Mouse (Mus musculus) thymus, postnatal 0 days (tissue): ENCODE results near the gene Olfr1152. TPM values are rescaled to one million over a fixed set of nuclear protein-coding genes. Genes with fewer than 3 reads are reported as not detected.

Experiments used
- DNase-seq: peaks from one replicate; pipeline ENCODE4 v3.0.0-alpha.2; 2015; ENCODE audit warnings: low spot score
- polyA plus RNA-seq: library from polyadenylated mRNA; unstranded; fragments of >200 nt; fragmentation: Nextera tagmentation; extraction: Ambion mirVana; gene quantifications from 2 replicates; pipeline ENCODE4 v1.2.1, GENCODE M21; 2015

Olfr1152 gene
- not detected in 2 replicates for polyA plus RNA-seq

DNA sequence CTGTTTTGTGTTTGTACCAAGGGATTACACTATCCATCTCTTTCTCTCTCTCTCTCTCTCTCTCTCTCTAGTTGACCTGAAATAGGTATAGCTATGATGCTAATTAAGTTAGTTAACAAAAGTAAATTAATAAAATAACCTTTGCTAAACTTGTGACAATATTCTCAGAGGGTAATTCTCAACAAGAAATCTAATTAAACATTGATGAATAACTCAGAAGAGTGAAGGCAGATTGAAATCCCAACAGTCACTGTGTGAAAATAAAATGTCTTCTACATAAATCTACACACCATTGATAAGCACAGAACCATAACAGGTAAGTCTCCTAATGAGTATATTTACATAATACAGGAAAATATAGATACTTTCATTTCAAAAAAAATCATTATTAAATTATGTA, at the start of gene Olfr1152:
TSS of gene Olfr1152 (plus strand) at position 301 of the 400 bp plus-strand sequence.
- no peak for DNase-seq

DNA sequence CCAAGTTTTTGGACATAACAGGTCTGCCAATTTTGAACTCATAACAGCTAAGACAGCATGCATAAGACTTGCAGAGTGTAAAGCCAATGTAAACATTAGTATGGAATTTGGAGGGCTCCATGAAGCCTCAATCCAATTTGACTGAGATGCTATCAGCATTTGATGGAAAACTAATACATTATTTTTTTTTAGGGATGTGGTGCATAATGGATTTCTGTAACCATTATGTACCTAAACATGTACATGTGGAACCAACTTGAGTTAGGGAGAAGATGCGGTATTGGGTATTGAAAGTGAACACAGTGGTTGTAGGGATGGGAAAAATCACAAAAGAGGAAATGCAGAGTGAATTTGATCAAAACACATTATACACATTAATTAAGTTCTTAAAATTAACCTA, 36.1 kb upstream of the Olfr1152 start, which contains the start of gene Olfr1148:
TSS of gene Olfr1148 (plus strand) at position 301 of the 400 bp plus-strand sequence.
- DNase-seq: no peak

DNA sequence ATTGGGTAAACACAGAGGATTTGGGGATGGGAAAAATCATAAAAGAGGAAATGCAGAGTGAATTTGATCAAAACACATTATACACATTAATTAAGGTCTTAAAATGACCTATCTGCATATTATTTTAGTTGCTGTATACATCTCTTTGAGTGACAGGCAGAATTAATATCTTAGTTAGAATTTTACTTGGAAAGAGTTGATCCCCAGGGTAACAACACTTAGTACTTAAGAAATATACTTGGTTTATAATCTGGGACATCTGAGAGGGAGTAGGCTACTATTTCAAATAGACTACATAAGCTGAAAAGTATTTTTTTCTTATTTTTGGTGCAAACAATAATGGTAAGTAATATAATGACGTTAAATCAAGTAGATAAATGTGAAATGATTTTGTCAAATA, 22.6 kb upstream of the Olfr1152 start, which contains the start of gene Olfr1150-ps1:
TSS of gene Olfr1150-ps1 (plus strand) at position 301 of the 400 bp plus-strand sequence.
- no peak for DNase-seq

DNA sequence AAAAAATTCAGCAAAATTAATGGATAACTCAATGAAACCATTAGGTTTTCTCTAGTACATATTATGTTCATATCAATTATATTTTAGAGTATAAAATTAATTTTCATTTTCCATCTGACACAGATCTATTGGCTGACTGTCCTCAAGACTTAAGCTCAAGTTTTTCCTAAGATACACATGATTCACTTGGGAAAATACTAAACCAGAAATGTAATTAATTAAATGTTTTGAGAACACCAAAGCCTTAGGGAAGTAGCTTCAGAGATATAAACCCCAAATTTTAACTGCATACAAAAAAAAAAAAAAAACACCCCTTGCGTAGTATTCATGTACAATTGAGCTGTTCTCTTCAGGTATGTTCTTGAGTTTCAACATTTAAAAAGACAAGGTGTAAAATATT, 10.7 kb upstream of the Olfr1152 start, which contains the start of gene Olfr1151:
TSS of gene Olfr1151 (plus strand) at position 301 of the 400 bp plus-strand sequence.
- no peak for DNase-seq

DNA sequence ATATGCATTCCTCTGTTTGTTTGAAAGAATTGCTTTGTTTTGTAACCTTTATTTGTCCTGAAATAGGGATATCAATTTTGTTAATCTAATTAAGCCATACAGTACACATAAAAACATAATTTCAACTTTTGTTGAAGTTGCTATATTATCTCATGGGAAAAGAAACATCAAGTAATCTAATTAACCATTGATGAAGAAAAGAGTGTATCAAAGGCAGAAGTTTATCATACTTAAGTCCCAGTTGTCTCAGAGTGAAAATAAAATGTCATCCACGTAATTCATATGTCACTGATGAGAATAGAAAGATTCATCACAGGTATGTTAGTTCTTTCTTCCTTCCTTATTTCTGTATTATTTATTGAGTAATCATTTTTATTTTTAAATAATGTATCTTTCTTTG, 28.4 kb downstream of the Olfr1152 start, which contains the start of gene Olfr1153:
TSS of gene Olfr1153 (plus strand) at position 301 of the 400 bp plus-strand sequence.
- DNase-seq: no peak

DNA sequence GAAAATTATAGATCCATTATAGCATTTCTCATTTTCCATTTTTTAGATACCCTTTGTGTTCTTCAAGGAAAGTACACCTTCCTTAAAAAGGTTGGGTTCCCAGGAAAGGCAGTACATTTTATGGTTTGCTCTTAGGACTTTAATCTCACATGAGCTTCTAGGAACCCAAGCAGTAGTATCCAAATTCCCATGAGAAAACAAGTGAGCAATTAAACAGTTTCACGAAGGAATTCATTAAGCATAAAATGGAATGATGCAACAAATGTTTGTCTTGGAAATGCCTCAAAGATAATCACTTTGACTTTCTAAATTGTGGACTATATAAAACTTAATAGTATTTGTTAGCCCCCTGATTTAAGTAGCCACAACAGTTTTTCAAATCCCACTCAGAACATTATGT, 38.8 kb downstream of the Olfr1152 start, which contains the start of gene Olfr1154:
TSS of gene Olfr1154 (minus strand) at position 101 of the 400 bp plus-strand sequence.
- DNase-seq: no peak

Other genes with a start within 250 kb of the Olfr1152 start
- gene Olfr1131, start 239.4 kb upstream of the Olfr1152 start, polyA plus RNA-seq: not detected in 2 replicates
- gene Olfr1132, start 229.0 kb upstream of the Olfr1152 start, polyA plus RNA-seq: not detected in 2 replicates
- gene Olfr1133, start 219.1 kb upstream of the Olfr1152 start, polyA plus RNA-seq: not detected in 2 replicates
- gene Olfr1134, start 208.0 kb upstream of the Olfr1152 start, polyA plus RNA-seq: not detected in 2 replicates
- not detected in 2 replicates for gene Olfr1135, start 192.8 kb upstream of the Olfr1152 start, polyA plus RNA-seq
- gene Olfr1136, start 172.5 kb upstream of the Olfr1152 start, polyA plus RNA-seq: 0.17 and 0.19 TPM in 2 replicates
- not detected in 2 replicates for gene Olfr1137, start 153.3 kb upstream of the Olfr1152 start, polyA plus RNA-seq
- not detected in 2 replicates for gene Olfr1138, start 126.5 kb upstream of the Olfr1152 start, polyA plus RNA-seq
- gene Olfr1140, start 122.7 kb upstream of the Olfr1152 start, polyA plus RNA-seq: not detected in 2 replicates
- gene Olfr1141, start 112.5 kb upstream of the Olfr1152 start, polyA plus RNA-seq: not detected in 2 replicates
- not detected in 2 replicates for gene Olfr152, start 87.0 kb upstream of the Olfr1152 start, polyA plus RNA-seq
- gene Olfr1143, start 65.9 kb upstream of the Olfr1152 start, polyA plus RNA-seq: not detected in 2 replicates
- gene Olfr1145, start 56.7 kb upstream of the Olfr1152 start, polyA plus RNA-seq: not detected in 2 replicates
- not detected in 2 replicates for gene Olfr1148, start 36.0 kb upstream of the Olfr1152 start, polyA plus RNA-seq
- not detected in 2 replicates for gene Olfr1150-ps1, start 22.5 kb upstream of the Olfr1152 start, polyA plus RNA-seq
- not detected in 2 replicates for gene Olfr1151, start 10.6 kb upstream of the Olfr1152 start, polyA plus RNA-seq
- gene Olfr1153, start 28.5 kb downstream of the Olfr1152 start, polyA plus RNA-seq: not detected in 2 replicates
- not detected in 2 replicates for gene Olfr1154, start 38.7 kb downstream of the Olfr1152 start, polyA plus RNA-seq
- not detected in 2 replicates for gene Olfr1155, start 78.6 kb downstream of the Olfr1152 start, polyA plus RNA-seq
- gene Olfr1156, start 86.6 kb downstream of the Olfr1152 start, polyA plus RNA-seq: not detected in 2 replicates
- not detected in 2 replicates for gene Olfr1157, start 101.8 kb downstream of the Olfr1152 start, polyA plus RNA-seq
- not detected in 2 replicates for gene Olfr74, start 108.2 kb downstream of the Olfr1152 start, polyA plus RNA-seq
- not detected in 2 replicates for gene Olfr1158, start 123.6 kb downstream of the Olfr1152 start, polyA plus RNA-seq
- not detected in 2 replicates for gene Olfr1160, start 141.8 kb downstream of the Olfr1152 start, polyA plus RNA-seq
- not detected in 2 replicates for gene Olfr1161, start 156.3 kb downstream of the Olfr1152 start, polyA plus RNA-seq
- not detected in 2 replicates for gene Olfr73, start 171.2 kb downstream of the Olfr1152 start, polyA plus RNA-seq
- gene Olfr1162, start 184.6 kb downstream of the Olfr1152 start, polyA plus RNA-seq: not detected in 2 replicates
- gene Olfr1163, start 205.3 kb downstream of the Olfr1152 start, polyA plus RNA-seq: not detected in 2 replicates
- not detected in 2 replicates for gene Olfr1164, start 227.5 kb downstream of the Olfr1152 start, polyA plus RNA-seq